Mouse (Mus musculus) liver, embryonic 14.5 days (tissue): ENCODE measurements around the gene Srrm1. TPM values are rescaled to one million over a fixed set of nuclear protein-coding genes. Genes with fewer than 3 reads are reported as not detected.

Experiments used
- ATAC-seq: fragments of 200-750 bp; cut with Nextera tagmentation; 2 replicates; pipeline ENCODE4 v1.8.0; 2017; ENCODE audit warnings: moderate number of reproducible peaks, mild to moderate bottlenecking, moderate library complexity; ENCODE audit not compliant: insufficient read depth
- DNase-seq, 3 experiments: peaks; one replicate each; pipeline ENCODE4 v3.0.0-alpha.2; 2012 to 2013; ENCODE audit warnings: low read depth in 3 of 3, low spot score in 3 of 3
- H3K27ac ChIP-seq: fragments of 300-500 bp; sonication (generic); 2 replicates; pipeline ENCODE4 v1.5.1; 2014; ENCODE audit warnings: moderate library complexity, mild to moderate bottlenecking, control low read depth, inconsistent platforms
- H3K27me3 ChIP-seq: fragments of 300-500 bp; sonication (generic); 2 replicates; pipeline ENCODE4 v1.6.1; 2014; ENCODE audit warnings: mild to moderate bottlenecking, low read length, moderate library complexity; ENCODE audit not compliant: control insufficient read depth, insufficient read depth
- H3K36me3 ChIP-seq: fragments of 300-500 bp; sonication (generic); replicated peaks from 2 replicates; pipeline ENCODE4 v1.6.1; 2014; ENCODE audit warnings: low read depth; ENCODE audit not compliant: control insufficient read depth, insufficient read depth
- H3K4me1 ChIP-seq, 2 experiments: fragments of 200-500 bp in 1 of 2; fragments of 300-500 bp in 1 of 2; sonication (generic) in 1 of 2; replicated peaks; 2 replicates each; pipeline ENCODE4 v1.6.1; 2012 to 2014; ENCODE audit warnings: antibody characterized with exemption in 1 of 2, inconsistent platforms in 1 of 2, low read length in 1 of 2; ENCODE audit not compliant: control insufficient read depth in 2 of 2, insufficient read depth in 2 of 2
- H3K4me2 ChIP-seq: fragments of 300-500 bp; sonication (generic); 2 replicates; pipeline ENCODE4 v1.6.1; 2014; ENCODE audit warnings: low read depth, mild to moderate bottlenecking, control low read depth, moderate library complexity
- H3K4me3 ChIP-seq, 2 experiments: fragments of 200-500 bp in 1 of 2; fragments of 300-500 bp in 1 of 2; sonication (generic) in 1 of 2; 2 replicates each; pipeline ENCODE4 v1.5.1; 2012 to 2014; ENCODE audit warnings: low read depth in 2 of 2, low read length in 2 of 2, mild to moderate bottlenecking in 2 of 2, control low read depth in 1 of 2, inconsistent platforms in 1 of 2, moderate library complexity in 1 of 2; ENCODE audit not compliant: insufficient read depth in 1 of 2
- H3K9ac ChIP-seq: fragments of 300-500 bp; sonication (generic); replicated peaks from 2 replicates; pipeline ENCODE4 v1.6.1; 2014; ENCODE audit warnings: mild to moderate bottlenecking, control low read depth, moderate library complexity
- H3K9me3 ChIP-seq: fragments of 300-500 bp; sonication (generic); 2 replicates; pipeline ENCODE4 v1.6.1; 2016; ENCODE audit warnings: low read length, mixed read lengths; ENCODE audit not compliant: control insufficient read depth
- CTCF ChIP-seq: IDR thresholded peaks from 2 replicates; pipeline ENCODE4 v1.5.1; 2016; ENCODE audit warnings: antibody characterized with exemption, low read depth, control low read depth
- EP300 ChIP-seq: IDR thresholded peaks from 2 replicates; pipeline ENCODE4 v1.6.1; 2016; ENCODE audit warnings: antibody characterized with exemption, low read depth
- WGBS: fragments of 180-500 bp; shearing (Covaris S2); extraction: QIAGEN DNeasy Blood & Tissue Kit; methylation state at CpG from one replicate; pipeline ENCODE4 v1.1.7; 2014; ENCODE audit not compliant: insufficient replicate concordance; 5-methylcytosine and 5-hydroxymethylcytosine counted together
- polyA plus RNA-seq, 2 experiments: library from polyadenylated mRNA; depleted of rRNA in 1 of 2; stranded (reverse) in 1 of 2; unstranded in 1 of 2; fragments of >200 nt; fragmentation: Nextera tagmentation in 1 of 2; extraction: Ambion mirVana in 1 of 2; gene quantifications; 2 replicates each; pipeline versions ENCODE4 v1.2.1 to v1.2.3; 2012 to 2014

The Srrm1 gene
- polyA plus RNA-seq, 2 experiments: 43.6 to 94.8 TPM

- Histone ChIP-seq H3K36me3 (peaks cover 19% of the 10 kb centered on the region), H3K4me1 (peaks cover 21 to 25% of the 10 kb centered on the region in 2 experiments), H3K9me3 (no peaks in the 10 kb centered on the region), H3K27me3 (no peaks in the 10 kb centered on the region), H3K4me3 (peak overlapping the region; percentile 72 to 80), H3K27ac (peak overlapping the region; percentile 89), H3K9ac (peak overlapping the region; percentile 89), H3K4me2 (peak overlapping the region; percentile 95)
- DNase-seq (peak; percentile 67 to 75 (median 74)), ATAC-seq (peak; percentile 42)
- TF ChIP-seq EP300 (no peak), CTCF (no peak)
- under 1% methylated on average over 67 of the region's 67 CpGs for WGBS
Measured at GRCm38 (mm10) chr4:135352326-135353065, 625 bp downstream of the Srrm1 start.

GRCm38 (mm10) chr4:135337376-135337942 lies 15.7 kb downstream of the Srrm1 start:
- Histone ChIP-seq H3K4me3 (no peak overlapping the region), H3K27me3 (no peaks in the 10 kb centered on the region), H3K9ac (no peak overlapping the region), H3K4me2 (no peak overlapping the region), H3K36me3 (peaks cover 98% of the 10 kb centered on the region), H3K9me3 (no peaks in the 10 kb centered on the region), H3K4me1 (peaks cover 0 to 2% of the 10 kb centered on the region in 2 experiments; a peak in 1 of 4 replicates), H3K27ac (no peak overlapping the region)
- WGBS: 89% methylated on average over 14 of the region's 14 CpGs
- DNase-seq: no peak
- TF ChIP-seq CTCF (no peak), EP300 (no peak)
- no peak for ATAC-seq

- H3K36me3 ChIP-seq: peaks cover 97% of the 10 kb centered on the region
- H3K4me3 ChIP-seq: no peak overlapping the region
- H3K27ac ChIP-seq: no peak overlapping the region
- H3K9me3 ChIP-seq: no peaks in the 10 kb centered on the region
- no peaks in the 10 kb centered on the region for H3K27me3 ChIP-seq
- no peak for DNase-seq
- H3K4me2 ChIP-seq: no peak overlapping the region
- 74% methylated on average over 3 of the region's 3 CpGs for WGBS
- H3K4me1 ChIP-seq: peaks cover 0 to 2% of the 10 kb centered on the region in 2 experiments; a peak in 1 of 4 replicates
- H3K9ac ChIP-seq: no peak overlapping the region
- no peak for ATAC-seq
- TF ChIP-seq CTCF: no peak
- TF ChIP-seq EP300: no peak
Measured at GRCm38 (mm10) chr4:135336023-135336357, 17.1 kb downstream of the Srrm1 start.

GRCm38 (mm10) chr4:135335327-135336022 lies 17.6 kb downstream of the Srrm1 start:
- Histone ChIP-seq H3K4me1 (peaks cover 0 to 2% of the 10 kb centered on the region in 2 experiments; a peak in 1 of 4 replicates), H3K27me3 (no peaks in the 10 kb centered on the region), H3K4me2 (no peak overlapping the region), H3K9me3 (no peaks in the 10 kb centered on the region), H3K4me3 (no peak overlapping the region), H3K36me3 (peaks cover 95% of the 10 kb centered on the region), H3K9ac (no peak overlapping the region), H3K27ac (no peak overlapping the region)
- DNase-seq: no peak
- TF ChIP-seq CTCF (no peak), EP300 (no peak)
- 82% methylated on average over 9 of the region's 9 CpGs for WGBS
- peak; percentile 64 for ATAC-seq

GRCm38 (mm10) chr4:135326469-135326868 lies 26.7 kb downstream of the Srrm1 start:
- Histone ChIP-seq H3K9ac (no peak overlapping the region), H3K4me3 (no peak overlapping the region), H3K4me1 (no peaks in the 10 kb centered on the region), H3K36me3 (peaks cover 99% of the 10 kb centered on the region), H3K9me3 (no peaks in the 10 kb centered on the region), H3K4me2 (no peak overlapping the region), H3K27ac (no peak overlapping the region), H3K27me3 (no peaks in the 10 kb centered on the region)
- WGBS: 80% methylated on average over 3 of the region's 3 CpGs
- DNase-seq (no peak), ATAC-seq (no peak)
- TF ChIP-seq CTCF: no peak
- no peak for TF ChIP-seq EP300
